Mouse (Mus musculus) R1 (cell line): ENCODE results near the gene Dmtf1.
A peak's percentile ranks its signal among the peaks of the same experiment; 100 is the strongest.
"Not testable (repeated sequence)": the region's sequence is repeated elsewhere in the genome, so short reads cannot be mapped to it uniquely, and the experiment has no call there.

Experiments used
- DNase-seq: peaks from one replicate; pipeline ENCODE4 v3.0.0-alpha.2; 2018; ENCODE audit warnings: low read depth, low spot score

The Dmtf1 gene

DNA sequence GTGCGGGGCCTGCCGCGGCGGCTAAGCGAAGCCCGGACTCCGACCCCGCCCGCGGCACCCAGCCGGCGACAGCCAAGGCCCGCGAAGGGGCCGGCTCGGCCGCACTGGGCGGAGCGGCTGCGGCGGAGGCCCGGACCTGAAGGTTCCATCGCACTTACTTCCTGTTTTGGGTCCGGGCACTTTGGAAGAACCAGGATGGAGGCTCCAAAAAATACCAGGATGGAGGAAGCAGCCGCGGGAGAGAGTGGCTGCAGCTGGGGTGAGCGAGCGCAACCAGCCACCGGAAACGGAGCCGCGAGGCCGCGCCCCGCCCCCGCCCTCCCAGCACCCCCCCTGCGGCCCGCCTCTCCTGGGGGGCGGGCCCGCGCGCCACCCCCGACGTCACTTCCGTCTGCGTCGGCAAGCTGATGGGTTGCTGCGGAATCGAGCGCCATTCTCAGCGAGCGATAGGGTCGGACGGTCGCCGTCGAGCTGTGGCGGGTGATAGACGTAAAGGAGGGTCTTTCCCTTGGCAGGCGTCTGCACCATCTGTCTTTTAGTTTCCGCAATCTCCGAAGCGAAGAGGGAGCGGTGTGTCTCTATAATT, at the start of gene Dmtf1:
Dmtf1 (minus strand) TSS at position 321 of the 586 bp plus-strand sequence.
- DNase-seq, result peak; percentile 95

DNA sequence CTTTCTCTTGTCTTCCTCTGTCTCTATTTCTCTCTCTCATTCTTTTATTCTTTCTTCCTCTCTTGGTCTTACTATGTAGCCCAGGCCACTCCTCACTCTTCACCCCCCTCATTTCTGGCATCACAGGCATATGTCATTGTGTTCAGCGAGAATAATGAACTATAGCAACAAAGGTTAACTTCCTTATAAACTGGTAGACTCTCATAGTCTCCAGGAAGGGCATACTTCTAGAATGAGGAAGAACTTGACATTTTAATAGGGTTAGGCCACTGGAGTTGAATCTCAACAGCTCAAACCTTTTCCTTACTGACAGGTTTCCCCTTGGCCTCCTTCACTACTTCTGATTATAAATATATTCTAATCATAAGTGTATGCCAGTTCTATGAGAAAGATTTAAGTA, 24.9 kb upstream of the Dmtf1 start:
- DNase-seq, result no peak

DNA sequence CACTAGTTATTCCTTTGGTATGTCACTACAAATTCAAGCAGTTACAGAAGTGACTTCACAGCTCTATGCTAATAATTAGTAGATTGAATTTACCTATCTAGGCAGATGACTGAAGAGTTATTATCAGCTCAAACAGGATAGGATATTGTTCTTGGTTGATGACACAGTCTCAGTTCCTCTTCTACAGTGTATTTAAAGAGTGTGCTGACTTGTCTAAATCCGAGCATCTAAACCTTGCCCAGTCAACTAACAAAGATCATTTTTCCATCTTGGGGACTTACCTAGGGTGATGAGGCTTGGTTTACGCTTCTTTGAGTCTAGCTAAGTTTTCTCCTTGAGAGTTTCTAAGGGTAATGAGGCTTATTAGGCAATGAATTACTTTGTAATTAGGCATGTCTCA, 11.7 kb upstream of the Dmtf1 start:
- no peak for DNase-seq

DNA sequence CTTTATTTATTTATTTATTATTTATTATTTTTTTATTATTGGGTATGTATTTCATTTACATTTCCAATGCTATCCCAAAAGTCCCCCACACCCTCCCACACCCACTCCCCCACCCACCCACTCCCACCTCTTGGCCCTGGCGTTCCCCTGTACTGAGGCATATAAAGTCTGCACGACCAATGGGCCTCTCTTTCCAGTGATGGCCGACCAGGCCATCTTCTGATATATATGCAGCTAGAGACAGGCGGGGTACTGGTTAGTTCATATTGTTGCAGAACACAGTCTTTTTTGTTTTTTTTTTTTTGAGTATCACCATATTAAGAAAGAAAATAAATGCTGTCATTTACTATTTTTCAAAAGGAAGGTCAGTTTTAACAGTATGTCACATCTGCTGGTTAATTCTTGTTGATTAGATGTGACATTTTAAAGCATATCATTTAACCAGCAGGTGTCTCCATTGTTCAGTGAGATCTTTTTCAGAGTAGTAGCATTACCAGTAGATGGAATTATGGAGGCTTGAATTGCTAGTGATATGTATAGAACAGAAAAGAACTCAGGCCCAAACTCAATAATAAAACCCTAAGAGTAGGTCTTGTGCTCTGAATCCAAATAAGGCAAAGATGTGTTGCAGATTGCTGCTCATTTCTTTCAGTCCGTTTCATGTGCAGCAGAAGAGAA, 7.9 kb upstream of the Dmtf1 start:
- DNase-seq, result not testable (repeated sequence)

DNA sequence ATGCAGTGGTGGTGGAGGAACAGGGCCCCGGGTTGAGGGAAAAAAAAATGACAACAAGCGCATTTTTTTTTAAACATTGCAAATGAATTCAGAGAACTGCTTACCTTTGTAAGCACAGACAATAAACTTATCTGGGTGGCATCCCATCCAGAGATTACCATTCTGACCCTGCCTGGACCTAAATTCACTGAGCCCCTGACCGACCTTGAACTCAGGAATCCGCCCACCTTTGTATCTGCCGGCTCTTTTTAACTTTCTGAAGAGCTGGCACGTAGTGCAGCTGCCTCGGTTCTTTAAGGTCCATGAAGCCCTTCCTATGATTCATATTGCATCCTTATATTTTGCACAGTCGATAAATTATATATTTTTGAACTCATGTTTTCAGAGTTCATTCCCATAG, 4.8 kb upstream of the Dmtf1 start:
- DNase-seq, result peak; percentile 55

DNA sequence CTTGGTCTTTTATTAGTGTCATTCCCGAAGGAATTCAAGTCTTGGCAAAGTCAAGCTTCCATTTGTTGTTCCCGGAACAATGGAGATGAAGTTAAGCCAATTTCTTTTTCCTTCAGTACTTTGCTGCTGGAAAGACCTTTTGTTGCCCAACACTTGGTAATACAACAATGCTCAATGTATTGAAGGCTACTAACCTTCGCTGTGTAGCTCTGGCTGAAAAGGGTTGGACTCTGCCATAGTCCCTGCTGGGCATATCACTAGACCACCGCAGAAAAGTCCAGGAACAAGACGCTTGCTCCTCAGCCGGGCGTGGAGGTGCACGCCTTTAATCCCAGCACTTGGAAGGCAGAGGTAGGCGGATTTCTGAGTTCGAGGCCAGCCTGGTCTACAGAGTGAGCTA, 3.6 kb upstream of the Dmtf1 start:
- peak; percentile 64 for DNase-seq

DNA sequence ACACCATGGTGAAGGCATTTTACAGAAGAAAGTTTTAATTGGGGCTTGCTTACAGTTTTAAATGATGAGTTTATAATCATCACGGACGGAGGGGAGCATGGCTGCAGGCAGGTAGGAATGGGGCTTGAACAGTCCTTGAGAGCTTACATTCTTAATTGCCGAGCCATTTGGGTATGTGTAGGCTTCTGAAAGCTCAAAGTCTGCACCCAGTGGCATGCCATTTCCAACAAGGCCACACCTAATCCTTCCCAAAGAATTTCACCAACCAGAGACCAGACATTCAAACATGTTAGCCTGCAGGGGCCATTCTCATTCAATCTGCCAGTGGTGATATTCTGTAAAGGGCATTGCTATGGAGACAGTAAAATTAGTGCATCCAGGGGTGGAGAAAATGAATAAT, 1.8 kb upstream of the Dmtf1 start:
- peak; percentile 80 for DNase-seq

DNA sequence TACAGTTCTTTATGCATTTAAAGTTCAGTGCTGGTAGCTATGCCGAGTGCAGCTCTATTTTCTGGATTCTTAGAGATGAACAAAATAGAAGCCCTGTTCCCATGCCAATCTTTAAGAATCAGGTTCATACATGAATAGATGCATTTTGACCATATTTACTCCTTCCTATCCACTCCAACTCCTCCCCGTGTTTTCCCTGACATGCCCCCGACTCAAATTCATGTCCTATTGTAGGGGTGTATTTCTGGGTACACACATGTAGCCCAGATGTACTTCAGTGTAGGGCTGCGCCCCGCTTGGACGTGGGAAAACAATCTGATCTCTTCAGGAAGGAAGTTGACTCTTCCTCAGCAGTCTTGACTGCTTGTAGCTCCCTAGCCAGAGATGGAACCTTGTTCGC, 512 bp upstream of the Dmtf1 start:
- peak; percentile 39 for DNase-seq

DNA sequence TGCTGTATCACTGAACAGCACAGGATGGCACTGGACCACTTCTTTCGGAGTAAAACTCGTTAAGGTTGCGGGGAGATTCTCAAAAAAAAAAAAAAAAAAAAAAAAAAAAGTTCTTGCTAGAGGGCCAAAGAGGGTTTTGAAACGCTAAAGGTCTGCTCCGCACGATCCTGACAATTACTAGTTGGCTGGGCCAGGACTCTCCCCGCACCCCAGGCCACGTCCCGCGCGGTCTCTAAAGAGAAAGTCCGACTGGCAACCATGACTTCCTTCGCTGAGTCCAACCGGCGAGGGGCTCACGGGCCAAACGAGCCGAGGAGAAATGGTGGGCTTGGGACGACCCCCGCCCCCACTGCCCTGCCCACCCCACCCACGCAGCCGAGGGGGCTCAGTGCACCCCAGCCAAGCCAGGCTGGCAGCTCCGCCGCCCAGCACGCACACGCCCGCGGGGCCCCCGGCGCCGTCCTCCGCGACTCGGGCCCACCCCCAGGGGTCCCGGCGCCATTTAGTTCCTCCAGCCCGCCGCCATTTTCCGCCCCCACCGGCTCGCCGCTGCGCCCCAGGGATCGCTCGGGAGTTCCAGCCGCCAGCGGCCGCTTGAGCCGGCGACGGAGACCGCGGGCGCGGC, 633 bp downstream of the Dmtf1 start:
- DNase-seq, result peak; percentile 51

DNA sequence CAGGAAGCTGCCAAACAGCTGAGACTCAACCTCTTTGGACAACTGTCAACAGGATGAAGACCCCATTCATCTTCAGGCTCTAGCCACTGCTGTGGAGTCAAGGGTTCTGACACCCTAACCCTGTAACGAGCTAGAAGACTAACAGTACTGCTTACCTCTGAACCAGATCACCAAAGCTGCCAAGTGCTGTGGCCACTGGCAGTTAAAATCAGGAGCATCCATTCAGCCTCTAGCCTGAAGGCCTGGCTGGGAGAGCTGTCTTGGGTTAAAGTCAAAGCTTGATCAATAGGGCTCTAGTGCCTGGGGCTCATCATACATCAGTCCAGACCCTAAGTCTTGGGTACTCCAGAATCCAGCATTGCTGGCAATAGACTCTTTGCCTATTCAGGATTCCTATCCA, 4.2 kb downstream of the Dmtf1 start:
- DNase-seq, result no peak

DNA sequence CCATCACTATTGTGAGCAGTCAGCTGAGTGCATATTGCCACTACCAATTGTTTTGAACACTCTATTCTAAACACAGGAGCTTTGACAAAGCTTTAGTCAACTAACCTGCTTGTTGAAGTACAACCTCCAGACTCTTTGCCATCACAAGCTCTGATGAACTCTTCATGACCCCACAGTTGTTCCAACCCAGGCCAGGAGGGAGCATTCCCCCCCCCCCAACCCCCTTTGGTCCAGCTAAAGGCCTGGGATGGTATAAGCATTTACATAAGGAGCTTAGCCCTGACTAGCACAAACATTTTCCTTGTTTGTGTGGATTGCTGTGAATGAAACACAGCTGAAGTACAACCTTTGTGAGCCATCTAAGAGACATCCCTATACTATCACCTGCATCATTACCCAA, 4.8 kb downstream of the Dmtf1 start:
- peak; percentile 85 for DNase-seq

DNA sequence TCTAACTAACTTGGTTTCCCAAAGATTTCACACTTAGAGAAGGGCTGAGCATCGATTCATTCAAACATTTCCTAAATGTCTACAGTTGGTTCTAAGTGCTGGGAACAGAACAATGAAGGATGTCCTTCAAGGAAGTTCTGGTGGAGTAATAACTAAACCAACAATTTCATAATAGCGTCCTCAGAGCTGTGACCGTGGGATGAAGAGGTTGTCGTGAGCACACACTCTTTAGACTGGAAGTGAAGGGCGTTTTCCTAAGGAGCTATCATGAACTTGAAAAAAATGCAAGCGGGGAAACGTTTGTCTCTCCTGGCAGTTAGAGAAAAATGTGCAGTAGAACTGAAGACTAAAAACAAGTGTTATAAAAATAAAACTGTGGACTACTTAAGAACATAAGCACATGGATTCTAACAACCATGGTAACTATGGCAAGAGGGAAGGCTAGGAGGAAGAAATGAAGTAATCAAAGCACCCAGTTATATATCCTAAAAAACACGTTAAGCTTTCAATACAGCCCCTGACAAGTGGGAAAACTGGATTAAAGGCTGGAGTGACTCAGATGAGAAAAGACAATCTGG, 12.2 kb downstream of the Dmtf1 start:
- no peak for DNase-seq

DNA sequence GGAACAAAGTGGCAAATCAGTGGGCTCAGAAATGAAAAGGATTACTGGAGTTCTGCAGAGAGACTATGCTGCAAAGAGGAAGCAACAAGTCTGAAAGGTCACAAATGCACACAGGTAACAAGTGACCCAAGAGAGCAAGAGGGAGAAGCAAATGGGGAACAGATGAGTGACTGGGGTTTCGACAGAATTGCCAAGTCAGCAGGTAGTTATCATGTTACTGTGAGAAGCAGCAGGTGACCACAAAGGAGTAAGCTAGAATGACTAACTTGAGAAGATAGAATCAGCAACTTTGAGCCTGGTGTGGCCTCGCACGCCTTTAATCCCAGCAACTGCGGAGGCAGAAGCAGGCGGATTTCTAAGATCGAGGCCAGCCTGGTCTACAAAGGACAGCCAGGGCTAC, 19.2 kb downstream of the Dmtf1 start:
- DNase-seq, result peak; percentile 20

DNA sequence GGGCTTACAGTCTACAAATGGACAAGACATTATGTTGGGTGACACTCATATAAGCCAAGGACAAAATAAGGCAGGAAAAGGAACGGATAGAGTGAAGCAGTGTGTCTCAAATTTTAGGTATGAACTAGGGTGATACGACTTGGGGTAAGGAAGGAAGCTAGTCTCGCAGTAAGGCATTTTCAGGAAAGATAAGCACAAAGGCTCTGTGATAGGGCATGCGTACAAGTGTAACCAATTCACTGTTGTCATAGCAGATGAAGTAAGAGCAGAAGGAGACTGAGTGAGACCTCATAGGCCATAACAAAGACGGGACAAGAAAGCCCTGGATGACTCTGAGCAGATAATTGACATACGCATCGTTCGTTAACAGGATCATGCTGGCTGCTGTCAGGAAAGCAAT, 20.9 kb downstream of the Dmtf1 start:
- no peak for DNase-seq

DNA sequence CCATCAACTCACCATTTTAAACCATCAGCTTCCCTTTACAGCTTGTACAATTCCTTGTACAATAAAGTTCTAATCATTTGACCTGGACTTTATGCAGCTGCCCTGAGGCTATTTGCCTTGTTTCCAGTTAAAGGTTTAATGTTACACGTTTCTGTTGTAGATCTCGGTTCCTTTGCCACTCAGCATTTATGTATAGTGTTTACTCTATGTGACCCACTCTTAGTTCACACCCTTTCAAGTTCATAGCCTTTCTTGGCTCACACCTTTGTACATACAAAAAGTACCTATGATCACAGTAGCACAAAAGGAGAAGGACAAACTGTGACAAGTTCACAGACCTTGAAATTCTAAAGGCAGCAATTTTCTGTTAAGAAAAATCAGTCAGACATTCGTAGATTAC, 26.0 kb downstream of the Dmtf1 start:
- peak; percentile 26 for DNase-seq

DNA sequence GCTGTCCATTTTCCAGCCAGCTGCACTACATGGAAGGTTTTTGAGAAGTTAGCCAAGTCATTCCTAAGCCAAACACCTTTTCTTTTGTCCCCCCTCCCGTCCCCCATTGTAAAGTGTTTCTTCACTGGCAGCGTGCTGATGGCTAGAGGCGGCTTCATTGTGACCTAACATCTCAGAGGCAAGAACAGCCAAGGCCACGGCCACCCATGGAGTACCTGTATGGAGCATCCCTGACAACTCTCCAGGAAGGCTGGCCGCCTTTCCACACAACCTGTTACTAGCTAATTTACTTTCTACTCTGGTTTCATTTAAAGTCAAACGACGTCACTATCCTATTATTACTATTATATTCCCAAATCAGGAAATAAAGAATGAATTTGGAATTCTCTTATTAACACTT, 29.8 kb downstream of the Dmtf1 start:
- DNase-seq, result peak; percentile 42

DNA sequence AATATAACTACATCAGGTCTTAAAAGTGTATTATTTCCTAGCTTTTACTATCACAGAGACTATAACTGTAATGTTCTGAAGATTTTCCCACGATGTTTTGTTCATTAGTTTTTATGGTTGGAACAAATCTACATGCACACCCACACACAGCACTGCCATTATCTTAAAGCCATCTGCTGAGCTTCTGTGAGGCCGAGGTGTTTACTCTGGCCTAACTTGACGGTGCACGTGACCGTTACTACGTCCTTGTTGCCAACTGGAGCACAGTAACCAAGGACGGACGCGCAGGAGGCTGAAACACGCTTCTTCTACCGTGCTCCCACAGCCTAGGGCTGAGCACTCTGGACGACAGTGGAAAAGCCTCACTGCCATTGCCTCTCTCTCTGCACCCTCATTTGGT, 33.0 kb downstream of the Dmtf1 start:
- DNase-seq, result peak; percentile 45

DNA sequence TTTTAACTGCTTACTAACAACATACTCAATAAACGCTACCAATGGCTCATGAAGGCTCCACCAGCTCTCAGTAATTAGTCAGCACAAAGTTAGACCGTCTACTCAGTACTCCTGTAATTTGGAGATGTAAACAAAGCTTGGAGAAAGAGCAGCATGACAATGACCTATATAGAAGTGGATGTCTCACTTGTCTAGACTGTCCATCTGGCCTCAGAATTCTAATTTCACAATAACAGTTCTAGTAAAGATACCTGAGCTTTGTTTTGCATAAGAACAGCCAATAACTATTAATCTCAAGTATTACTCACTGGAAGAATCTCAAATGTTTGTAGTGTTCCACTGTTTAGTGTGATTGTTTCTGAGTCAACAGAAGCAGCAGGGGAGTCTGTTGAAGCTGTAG, 37.4 kb downstream of the Dmtf1 start:
- DNase-seq, result no peak

DNA sequence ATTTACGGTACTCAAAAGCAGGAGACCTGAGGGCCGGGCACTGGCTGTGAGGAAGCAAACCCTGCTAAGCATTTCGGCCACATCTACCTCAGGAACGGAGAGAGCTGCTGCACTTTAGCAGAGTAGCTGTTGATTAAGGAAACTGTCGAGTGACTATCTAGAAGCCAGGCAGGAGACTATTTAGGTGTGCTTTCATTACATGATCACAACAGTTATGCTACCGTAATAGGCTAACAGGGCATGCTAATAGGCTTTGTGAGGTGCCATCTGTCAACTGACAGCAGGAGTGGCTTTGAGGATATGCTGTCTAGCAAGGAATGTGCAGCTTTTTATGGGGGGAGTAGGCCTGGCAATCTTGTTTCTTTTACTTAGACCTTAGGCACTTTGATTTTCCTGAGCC, 47.4 kb downstream of the Dmtf1 start:
- no peak for DNase-seq

DNA sequence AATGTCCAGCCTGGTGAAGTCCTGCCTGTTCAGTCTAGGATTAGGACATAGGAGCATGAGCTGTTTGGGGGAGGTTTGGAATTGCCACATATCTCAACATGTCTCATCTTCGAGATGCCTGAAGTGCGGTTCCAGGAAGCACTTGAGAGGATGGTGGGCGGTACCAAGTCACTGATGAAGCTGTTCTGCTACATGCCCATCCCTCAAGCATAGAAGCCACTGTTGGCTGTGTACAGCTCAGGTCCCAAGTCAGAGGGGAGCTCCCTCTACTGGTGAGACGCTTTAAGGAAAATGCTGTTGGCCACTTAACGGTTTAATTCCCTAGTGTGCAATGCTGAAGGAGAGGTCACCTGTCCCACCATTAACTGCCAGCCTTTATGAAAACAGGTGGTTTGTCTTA, 49.8 kb downstream of the Dmtf1 start:
- DNase-seq, result peak; percentile 82

DNA sequence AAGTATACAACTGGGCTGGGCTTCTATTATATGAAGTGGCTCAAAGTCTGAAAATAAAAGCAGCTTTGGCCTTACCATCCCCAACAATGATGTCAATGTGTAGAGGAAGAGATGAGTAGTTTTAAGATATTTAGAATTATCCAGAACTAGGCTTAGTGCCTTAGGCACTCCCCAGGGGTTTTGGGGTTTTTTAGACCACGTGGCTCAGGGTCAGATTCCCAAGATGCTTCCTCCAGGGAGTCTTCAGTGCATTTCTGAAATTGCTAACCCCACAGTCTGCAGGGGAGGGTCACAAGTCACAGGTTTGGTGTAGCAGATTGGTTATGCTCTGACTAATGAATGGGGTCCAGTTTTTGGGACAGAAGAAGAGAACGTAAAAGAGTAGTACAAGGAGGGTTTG, 50.3 kb downstream of the Dmtf1 start:
- DNase-seq, result no peak

DNA sequence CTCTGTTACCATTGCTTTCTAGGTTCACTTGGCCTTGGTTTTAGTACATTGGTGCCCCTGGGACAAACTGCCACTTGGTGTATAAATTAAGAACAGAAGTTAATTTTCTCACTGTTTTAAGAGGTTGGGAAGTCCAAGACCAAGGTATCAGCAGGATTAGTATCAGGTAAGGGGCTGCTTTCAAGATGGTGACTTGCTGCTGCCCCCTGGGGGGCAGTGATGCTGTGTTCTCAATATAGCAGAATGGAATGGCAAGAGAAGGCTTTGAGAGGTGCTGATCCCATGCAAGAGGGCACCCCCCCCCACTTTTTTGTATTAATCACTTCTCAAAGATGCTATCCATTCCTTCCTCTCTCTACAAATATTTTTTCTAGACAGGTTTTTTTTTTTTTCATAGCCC, 52.0 kb downstream of the Dmtf1 start:
- peak; percentile 23 for DNase-seq

DNA sequence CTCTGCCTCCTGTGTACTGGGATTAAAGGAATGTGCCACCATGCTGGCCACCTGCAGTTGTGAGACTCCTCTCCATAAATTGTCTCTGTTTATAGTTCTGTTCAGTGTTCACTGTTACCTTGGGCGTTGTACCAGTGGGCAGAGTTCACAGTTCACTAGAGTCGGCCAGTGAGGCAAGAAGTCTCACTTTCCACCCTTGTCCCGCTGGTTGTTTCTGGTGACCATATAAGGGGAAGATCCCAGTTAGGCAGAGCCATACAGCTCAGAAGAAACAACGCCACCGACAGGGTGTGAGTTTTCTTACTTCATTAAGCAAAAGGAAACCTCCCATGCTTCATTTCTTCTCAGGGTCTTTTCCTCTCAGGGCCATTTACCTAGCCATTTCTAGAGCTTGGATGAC, 53.1 kb downstream of the Dmtf1 start:
- DNase-seq, result no peak
